Mouse (Mus musculus): ENCODE data around the gene Ccl17. TPM values are rescaled to one million over a fixed set of nuclear protein-coding genes. Genes with fewer than 3 reads are reported as not detected.

The Ccl17 gene
- total RNA-seq, 2 experiments from 2014 or later, result 8.3 to 9.2 TPM

- DNase-seq (ENCODE audit: low spot score in 2 of 2), result no peak
Observed at GRCm38 (mm10) chr8:94787524-94788501, 22.4 kb upstream of the Ccl17 start.

GRCm38 (mm10) chr8:94789256-94789955, 20.8 kb upstream of the Ccl17 start:
- DNase-seq (ENCODE audit: low spot score in 2 of 2), result no peak

GRCm38 (mm10) chr8:94794368-94794767, 15.9 kb upstream of the Ccl17 start:
- no peak for DNase-seq (ENCODE audit: low spot score in 2 of 2)

- no peak for DNase-seq (ENCODE audit: low spot score in 2 of 2)
Observed at GRCm38 (mm10) chr8:94794782-94795181, 15.5 kb upstream of the Ccl17 start.

GRCm38 (mm10) chr8:94800278-94800968, 9.8 kb upstream of the Ccl17 start:
- DNase-seq (ENCODE audit: low spot score in 2 of 2), result peak; percentile 70 to 81

- peak; percentile 69 to 85 for DNase-seq (ENCODE audit: low spot score in 2 of 2)
Observed at GRCm38 (mm10) chr8:94801293-94802095, 8.8 kb upstream of the Ccl17 start.

GRCm38 (mm10) chr8:94802375-94802774, 7.9 kb upstream of the Ccl17 start:
- DNase-seq (ENCODE audit: low spot score in 2 of 2), result no peak

- peak; percentile 67 to 77 for DNase-seq (ENCODE audit: low spot score in 2 of 2)
Observed at GRCm38 (mm10) chr8:94803551-94803950, 6.7 kb upstream of the Ccl17 start.

GRCm38 (mm10) chr8:94804546-94805340, 5.5 kb upstream of the Ccl17 start:
- DNase-seq (ENCODE audit: low spot score in 2 of 2), result no peak

GRCm38 (mm10) chr8:94805811-94806210, 4.4 kb upstream of the Ccl17 start:
- DNase-seq (ENCODE audit: low spot score in 2 of 2), result no peak

GRCm38 (mm10) chr8:94807506-94807905, 2.7 kb upstream of the Ccl17 start:
- no peak for DNase-seq (ENCODE audit: low spot score in 2 of 2)

GRCm38 (mm10) chr8:94808372-94808771, 1.9 kb upstream of the Ccl17 start:
- no peak for DNase-seq (ENCODE audit: low spot score in 2 of 2)

- DNase-seq (ENCODE audit: low spot score in 2 of 2), result no peak
Observed at GRCm38 (mm10) chr8:94810855-94811254, 602 bp downstream of the Ccl17 start.

GRCm38 (mm10) chr8:94811654-94812053, 1.4 kb downstream of the Ccl17 start:
- no peak for DNase-seq (ENCODE audit: low spot score in 2 of 2)

- peak; percentile 91 to 92 for DNase-seq (ENCODE audit: low spot score in 2 of 2)
Observed at GRCm38 (mm10) chr8:94812645-94813098, 2.4 kb downstream of the Ccl17 start.

- DNase-seq (ENCODE audit: low spot score in 2 of 2), result peak in 1 of 2 experiments; percentile 44
Observed at GRCm38 (mm10) chr8:94814556-94814955, 4.3 kb downstream of the Ccl17 start.

GRCm38 (mm10) chr8:94817933-94818332, 7.7 kb downstream of the Ccl17 start:
- DNase-seq (ENCODE audit: low spot score in 2 of 2), result no peak

GRCm38 (mm10) chr8:94819671-94820179, 9.5 kb downstream of the Ccl17 start:
- DNase-seq (ENCODE audit: low spot score in 2 of 2), result no peak

- DNase-seq (ENCODE audit: low spot score in 2 of 2), result no peak
Observed at GRCm38 (mm10) chr8:94820553-94820952, 10.3 kb downstream of the Ccl17 start.

Data from left cerebral cortex, adult 18-20 months (tissue).